Mouse (Mus musculus) embryonic facial prominence, embryonic 11.5 days (tissue): Measurements from ENCODE around the gene Lct. TPM values are rescaled to one million over a fixed set of nuclear protein-coding genes. Genes with fewer than 3 reads are reported as not detected.
"Not testable (repeated sequence)": the region's sequence is repeated elsewhere in the genome, so short reads cannot be mapped to it uniquely, and the experiment has no call there.

Source experiments
- ATAC-seq: fragments of 200-750 bp; cut with Nextera tagmentation; replicated peaks from 2 replicates; pipeline ENCODE4 v1.8.0; 2017; ENCODE audit warnings: low read depth; ENCODE audit not compliant: insufficient number of reproducible peaks, low FRiP score, low TSS enrichment
- DNase-seq: peaks from one replicate; pipeline ENCODE4 v3.0.0-alpha.2; 2015; ENCODE audit warnings: low spot score
- H3K27ac ChIP-seq: fragments of 300-500 bp; sonication (generic); replicated peaks from 2 replicates; pipeline ENCODE4 v1.5.1; 2014; ENCODE audit warnings: mild to moderate bottlenecking, low read depth, low read length, control low read depth
- H3K27me3 ChIP-seq: fragments of 300-500 bp; sonication (generic); 2 replicates; pipeline ENCODE4 v1.6.1; 2014; ENCODE audit warnings: mild to moderate bottlenecking, low read length, moderate library complexity, mixed read lengths; ENCODE audit not compliant: control insufficient read depth, insufficient read depth
- H3K36me3 ChIP-seq: fragments of 300-500 bp; sonication (generic); replicated peaks from 2 replicates; pipeline ENCODE4 v1.6.1; 2014; ENCODE audit warnings: low read depth, mild to moderate bottlenecking, low read length, moderate library complexity, mixed read lengths; ENCODE audit not compliant: control insufficient read depth, insufficient read depth
- H3K4me1 ChIP-seq: fragments of 300-500 bp; sonication (generic); 2 replicates; pipeline ENCODE4 v1.6.1; 2014; ENCODE audit warnings: low read length, mixed read lengths; ENCODE audit not compliant: control insufficient read depth, insufficient read depth
- H3K4me2 ChIP-seq: fragments of 300-500 bp; sonication (generic); 2 replicates; pipeline ENCODE4 v1.6.1; 2014; ENCODE audit warnings: low read depth, mild to moderate bottlenecking, control low read depth, low read length, moderate library complexity
- H3K4me3 ChIP-seq: fragments of 300-500 bp; sonication (generic); 2 replicates; pipeline ENCODE4 v1.5.1; 2014; ENCODE audit warnings: low read depth, low read length, control low read depth
- H3K9ac ChIP-seq: fragments of 300-500 bp; sonication (generic); replicated peaks from 2 replicates; pipeline ENCODE4 v1.6.1; 2014; ENCODE audit warnings: mild to moderate bottlenecking, control low read depth, low read length
- H3K9me3 ChIP-seq: fragments of 300-500 bp; sonication (generic); replicated peaks from 2 replicates; pipeline ENCODE4 v1.6.1; 2016; ENCODE audit warnings: mild to moderate bottlenecking, low read length, inconsistent platforms, mixed read lengths; ENCODE audit not compliant: control insufficient read depth
- WGBS: fragments of 180-500 bp; shearing (Covaris S2); extraction: QIAGEN DNeasy Blood & Tissue Kit; methylation state at CpG from one replicate; pipeline ENCODE4 v1.1.7; 2014; 5-methylcytosine and 5-hydroxymethylcytosine counted together
- polyA plus RNA-seq: library from polyadenylated mRNA; unstranded; fragments of >200 nt; fragmentation: Nextera tagmentation; extraction: Ambion mirVana; gene quantifications from 2 replicates; pipeline ENCODE4 v1.2.1, GENCODE M21; 2014

Gene Lct
- polyA plus RNA-seq, 1 experiment from 2014 or later: 0.18 TPM

- DNase-seq: no peak
- ATAC-seq: no peak
- no peaks in the 10 kb centered on the region; the same call in 1 of the 2 replicates for H3K36me3 ChIP-seq
- H3K27me3 ChIP-seq: no peaks in the 10 kb centered on the region
- no peaks in the 10 kb centered on the region for H3K4me1 ChIP-seq
- H3K4me2 ChIP-seq: no peak overlapping the region
- H3K27ac ChIP-seq: no peak overlapping the region
- WGBS: 93% methylated on average over 8 of the region's 8 CpGs
- no peak overlapping the region for H3K9ac ChIP-seq
- no peaks in the 10 kb centered on the region for H3K9me3 ChIP-seq
- H3K4me3 ChIP-seq: no peak overlapping the region
Observed at GRCm38 (mm10) chr1:128323026-128323643, 5.0 kb downstream of the Lct start.

DNA sequence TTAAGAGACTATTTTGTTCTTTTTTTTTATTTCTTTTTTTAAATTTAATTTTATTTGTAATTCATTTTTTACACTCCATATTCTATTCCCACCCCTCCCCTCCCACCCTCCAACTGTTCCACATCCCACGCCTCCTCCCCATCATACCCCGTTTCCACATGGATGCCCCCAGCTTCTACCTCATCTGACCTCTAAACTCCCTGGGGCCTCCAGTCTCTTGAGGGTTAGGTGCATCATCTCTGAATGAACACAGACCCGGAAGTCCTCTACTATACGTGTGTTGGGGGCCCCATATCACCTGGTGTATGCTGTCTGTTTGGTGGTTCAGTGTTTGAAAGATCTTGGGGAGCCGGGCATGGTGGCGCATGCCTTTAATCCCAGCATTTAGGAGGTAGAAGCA is 8.9 kb downstream of the Lct start:
- not testable (repeated sequence) for H3K36me3 ChIP-seq, H3K27ac ChIP-seq, H3K9ac ChIP-seq, H3K9me3 ChIP-seq, H3K4me1 ChIP-seq, H3K4me2 ChIP-seq, H3K4me3 ChIP-seq, H3K27me3 ChIP-seq, DNase-seq, ATAC-seq
- 85% methylated on average over 6 of the region's 6 CpGs for whole genome bisulfite sequencing

GRCm38 (mm10) chr1:128314665-128315064 is 13.5 kb downstream of the Lct start:
- Histone ChIP-seq H3K4me2 (no peak overlapping the region), H3K36me3 (no peaks in the 10 kb centered on the region), H3K27me3 (no peaks in the 10 kb centered on the region), H3K4me3 (no peak overlapping the region), H3K9me3 (no peaks in the 10 kb centered on the region), H3K4me1 (no peaks in the 10 kb centered on the region), H3K9ac (no peak overlapping the region), H3K27ac (no peak overlapping the region)
- 69% methylated on average over 4 of the region's 4 CpGs for WGBS
- DNase-seq (no peak), ATAC-seq (no peak)

GRCm38 (mm10) chr1:128309043-128309442 is 19.1 kb downstream of the Lct start:
- ATAC-seq (no peak), DNase-seq (no peak)
- WGBS: 72% methylated on average over 3 of the region's 3 CpGs
- no peaks in the 10 kb centered on the region for H3K27me3 ChIP-seq
- H3K4me1 ChIP-seq: no peaks in the 10 kb centered on the region
- H3K4me2 ChIP-seq: no peak overlapping the region
- H3K36me3 ChIP-seq: no peaks in the 10 kb centered on the region
- H3K9me3 ChIP-seq: no peaks in the 10 kb centered on the region
- no peak overlapping the region for H3K27ac ChIP-seq
- no peak overlapping the region for H3K9ac ChIP-seq
- no peak overlapping the region for H3K4me3 ChIP-seq

DNA sequence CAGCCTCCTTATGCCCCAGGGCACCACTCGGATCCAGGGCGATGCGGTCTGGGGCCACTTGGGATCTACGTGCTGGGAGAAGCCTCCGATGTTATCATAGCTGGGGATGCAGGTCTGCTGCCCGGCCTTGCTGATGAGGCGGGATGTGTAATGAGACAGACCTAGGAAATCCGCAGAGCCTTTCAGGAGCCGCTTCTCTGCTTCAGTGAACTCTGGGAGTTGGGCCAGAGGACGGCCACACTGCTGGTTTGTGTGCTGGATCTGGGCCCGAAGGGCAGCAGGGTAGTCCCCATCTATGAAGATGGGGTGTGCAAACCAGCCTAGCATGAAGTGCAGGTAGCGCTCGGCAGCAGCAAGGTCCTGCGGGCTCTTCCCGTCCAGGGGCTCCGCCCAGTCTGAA is 24.2 kb downstream of the Lct start:
- Histone ChIP-seq H3K4me2 (no peak overlapping the region), H3K4me1 (no peaks in the 10 kb centered on the region), H3K9me3 (no peaks in the 10 kb centered on the region), H3K4me3 (no peak overlapping the region), H3K27me3 (no peaks in the 10 kb centered on the region), H3K27ac (no peak overlapping the region), H3K9ac (no peak overlapping the region), H3K36me3 (no peaks in the 10 kb centered on the region)
- ATAC-seq: no peak
- no peak for DNase-seq
- WGBS: 91% methylated on average over 16 of the region's 16 CpGs

GRCm38 (mm10) chr1:128295717-128296528 is 32.2 kb downstream of the Lct start:
- Histone ChIP-seq H3K9ac (no peak overlapping the region), H3K27ac (no peak overlapping the region), H3K27me3 (no peaks in the 10 kb centered on the region), H3K4me1 (no peaks in the 10 kb centered on the region), H3K4me2 (no peak overlapping the region), H3K9me3 (no peaks in the 10 kb centered on the region), H3K4me3 (no peak overlapping the region), H3K36me3 (no peaks in the 10 kb centered on the region)
- 77% methylated on average over 5 of the region's 5 CpGs for WGBS
- no peak for DNase-seq
- ATAC-seq: no peak

- ATAC-seq (no peak), DNase-seq (no peak)
- Histone ChIP-seq H3K9me3 (no peaks in the 10 kb centered on the region), H3K4me3 (no peak overlapping the region), H3K9ac (no peak overlapping the region), H3K27me3 (no peaks in the 10 kb centered on the region), H3K27ac (no peak overlapping the region), H3K4me1 (no peaks in the 10 kb centered on the region), H3K36me3 (no peaks in the 10 kb centered on the region), H3K4me2 (no peak overlapping the region)
- 74% methylated on average over 8 of the region's 8 CpGs for WGBS
Observed at GRCm38 (mm10) chr1:128295296-128295695, 32.8 kb downstream of the Lct start.

- Histone ChIP-seq H3K36me3 (no peaks in the 10 kb centered on the region), H3K9me3 (no peaks in the 10 kb centered on the region), H3K9ac (no peak overlapping the region), H3K4me3 (no peak overlapping the region), H3K4me2 (no peak overlapping the region), H3K27me3 (no peaks in the 10 kb centered on the region), H3K27ac (no peak overlapping the region), H3K4me1 (no peaks in the 10 kb centered on the region)
- no peak for DNase-seq
- no peak for ATAC-seq
- 93% methylated on average over 12 of the region's 12 CpGs for WGBS
Observed at GRCm38 (mm10) chr1:128293524-128293923, 34.6 kb downstream of the Lct start.
